Mouse (Mus musculus) frontal cortex, postnatal 14 days (tissue): ENCODE results near the gene Adcy2.
A peak's percentile ranks its signal among the peaks of the same experiment; 100 is the strongest.

ENCODE experiments used
- DNase-seq, 2 experiments: peaks; one replicate each; pipeline ENCODE4 v3.0.0; 2022; ENCODE audit warnings: low spot score in 2 of 2

The Adcy2 gene

DNA sequence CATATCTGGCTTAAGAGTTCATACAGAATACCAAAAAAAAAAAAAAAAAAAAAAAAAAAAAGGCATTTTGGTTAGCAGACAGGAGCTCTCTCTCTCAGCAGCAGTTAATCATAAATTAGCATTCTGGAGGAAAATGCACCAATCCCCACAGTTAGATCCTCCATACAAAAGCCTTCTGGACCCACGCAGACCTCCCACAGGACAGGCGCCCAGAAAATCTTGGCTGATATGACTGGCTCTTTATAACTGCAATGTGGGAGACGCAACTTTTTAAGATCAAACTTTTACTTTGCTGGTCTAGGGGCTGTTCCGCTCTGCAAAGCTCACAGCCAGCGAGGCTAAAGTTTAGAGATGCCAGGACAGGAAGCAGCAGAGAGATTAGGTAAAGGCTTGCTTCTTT, 37.8 kb downstream of the Adcy2 start:
- peak in 1 of 2 experiments; percentile 29 for DNase-seq

DNA sequence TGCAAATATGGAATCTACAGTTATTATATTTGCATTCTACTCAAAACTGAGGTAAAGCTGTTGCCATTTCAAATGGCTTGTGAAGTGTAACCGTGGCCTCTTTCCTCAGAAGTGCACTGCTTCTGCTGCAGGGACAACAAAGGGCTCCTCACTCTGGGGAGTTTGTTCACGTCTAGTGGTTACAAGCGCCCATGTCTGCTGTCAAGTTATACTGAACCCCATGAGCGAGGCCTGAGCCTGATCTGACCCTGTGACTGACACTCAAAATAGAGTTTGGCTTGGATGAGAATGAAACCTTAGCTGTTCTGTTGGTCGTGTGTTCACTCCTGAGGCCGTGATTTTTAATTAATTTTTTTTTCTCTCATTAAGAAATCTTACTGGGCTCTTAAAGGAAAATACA, 38.8 kb downstream of the Adcy2 start:
- DNase-seq = no peak

DNA sequence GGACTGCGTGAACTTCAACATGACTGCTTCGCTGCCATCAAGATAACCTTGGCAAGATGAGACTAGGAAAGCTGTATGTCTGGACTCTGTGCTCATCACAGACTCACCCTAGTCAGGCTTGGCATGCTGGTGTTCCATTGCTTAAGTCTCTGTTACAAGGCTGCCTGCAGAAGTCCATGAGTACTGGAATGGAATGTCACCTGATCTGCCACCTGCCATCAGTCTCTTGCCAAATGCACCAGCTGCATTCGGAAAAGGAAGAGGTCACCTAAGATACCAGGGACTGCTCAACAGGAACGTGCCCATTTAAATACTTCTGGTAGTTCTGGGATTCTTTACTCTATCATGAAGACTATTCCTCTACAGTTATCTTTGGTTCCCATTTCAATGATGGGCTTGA, 39.9 kb downstream of the Adcy2 start:
- DNase-seq = no peak

DNA sequence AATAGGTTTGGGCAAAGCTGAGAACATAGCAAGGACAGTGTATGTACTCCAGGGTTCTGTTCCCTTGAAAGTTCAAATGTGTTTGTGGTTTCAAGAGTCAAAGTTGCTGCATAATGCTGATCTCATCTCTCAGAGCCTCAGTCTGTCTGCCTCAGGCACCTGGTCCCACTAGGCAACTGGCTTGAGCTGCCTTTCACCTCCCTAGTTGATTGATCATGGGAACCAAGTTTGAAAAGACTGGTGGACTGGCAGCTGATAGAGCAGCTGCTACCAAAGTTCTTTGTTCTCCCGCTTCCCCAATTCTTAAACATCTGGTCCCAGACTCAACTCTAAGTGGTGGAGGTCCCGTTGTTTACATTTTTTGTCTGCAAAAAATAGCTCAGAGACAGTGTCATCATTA, 56.6 kb downstream of the Adcy2 start:
- DNase-seq = no peak

DNA sequence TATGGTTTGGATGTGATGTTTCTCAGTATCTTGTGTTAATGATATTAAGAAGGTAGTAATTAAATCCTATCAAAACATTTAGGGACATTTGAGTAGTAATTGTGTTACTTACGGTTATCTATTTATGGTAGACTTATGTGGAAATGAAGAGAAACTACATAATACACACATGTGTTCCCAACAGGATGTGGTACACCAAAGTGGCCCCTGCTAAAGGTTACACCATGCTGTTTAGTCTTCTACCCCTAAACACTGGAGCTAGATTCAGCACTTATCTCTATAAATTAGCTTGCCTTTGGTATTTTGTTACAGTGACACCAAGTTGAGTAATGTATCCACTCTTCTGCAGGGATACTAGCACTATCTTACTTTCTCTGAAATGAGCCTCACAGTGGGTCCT, 57.9 kb downstream of the Adcy2 start:
- no peak for DNase-seq

DNA sequence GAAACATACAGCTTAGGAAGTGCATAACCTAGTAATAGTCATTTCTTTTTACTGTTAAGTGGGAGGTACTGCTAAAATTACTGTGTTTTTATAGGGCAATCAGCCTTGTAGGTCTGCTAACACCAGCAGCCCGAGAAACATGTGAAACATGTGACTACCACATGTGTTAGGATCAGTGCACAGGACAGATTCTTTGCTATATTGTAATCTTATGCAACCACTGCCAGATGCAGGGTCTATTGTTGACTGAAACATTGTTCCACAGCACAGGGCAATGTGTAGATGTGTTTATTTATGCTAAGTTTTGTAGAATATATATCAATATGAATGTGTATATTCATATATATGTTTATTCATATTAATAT, 67.1 kb downstream of the Adcy2 start:
- no peak for DNase-seq

DNA sequence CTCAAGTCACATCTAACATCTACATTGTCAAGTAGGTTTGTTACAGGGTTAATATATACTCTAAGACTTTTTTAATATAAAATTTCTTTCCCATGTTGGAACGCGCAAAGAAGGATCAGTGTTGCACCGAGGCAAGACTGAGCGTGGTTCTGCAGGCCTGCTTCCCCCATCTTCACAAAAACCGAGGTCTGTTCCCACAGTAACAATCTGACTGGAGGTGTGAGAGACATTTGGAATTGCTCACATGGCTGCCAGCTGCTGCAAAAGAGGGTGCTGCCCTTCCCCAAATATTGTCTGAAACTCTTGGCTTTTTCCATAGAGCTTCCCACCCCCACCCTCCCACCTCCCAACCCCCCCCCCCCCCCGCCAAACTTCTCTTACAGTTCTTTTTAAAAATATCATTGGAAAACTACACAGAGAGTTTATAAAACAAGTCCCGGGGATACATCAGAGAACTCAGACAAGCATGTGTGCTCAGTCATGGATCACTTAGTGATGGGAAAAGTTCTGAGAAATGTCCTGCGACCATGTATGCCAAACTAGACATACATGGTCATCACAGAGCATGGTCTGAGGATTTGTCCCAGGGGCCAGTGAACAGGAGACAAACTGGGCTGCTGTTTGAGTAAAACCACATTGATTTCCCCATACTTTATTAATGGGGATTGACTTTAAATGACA, 67.6 kb downstream of the Adcy2 start:
- peak in 1 of 2 experiments; percentile 17 for DNase-seq

DNA sequence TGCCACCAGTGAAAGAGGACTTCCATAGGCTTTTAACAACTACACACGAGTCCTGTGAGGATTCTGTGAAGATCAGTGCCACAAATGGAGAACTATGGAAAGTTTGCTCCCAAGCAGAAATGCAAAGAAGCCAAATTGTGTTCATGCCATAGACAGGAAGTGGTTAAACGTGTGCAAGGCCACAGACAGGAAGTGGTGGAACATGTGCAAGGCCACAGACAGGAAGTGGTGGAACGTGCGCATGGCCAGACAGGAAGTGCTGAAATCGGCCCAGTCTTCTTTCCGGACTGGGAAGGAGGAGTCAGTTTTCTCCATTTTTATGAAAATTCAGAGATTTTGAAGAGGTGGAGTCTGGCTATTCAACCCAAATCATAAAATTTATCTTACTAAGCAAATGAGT, 70.9 kb downstream of the Adcy2 start:
- DNase-seq = no peak

DNA sequence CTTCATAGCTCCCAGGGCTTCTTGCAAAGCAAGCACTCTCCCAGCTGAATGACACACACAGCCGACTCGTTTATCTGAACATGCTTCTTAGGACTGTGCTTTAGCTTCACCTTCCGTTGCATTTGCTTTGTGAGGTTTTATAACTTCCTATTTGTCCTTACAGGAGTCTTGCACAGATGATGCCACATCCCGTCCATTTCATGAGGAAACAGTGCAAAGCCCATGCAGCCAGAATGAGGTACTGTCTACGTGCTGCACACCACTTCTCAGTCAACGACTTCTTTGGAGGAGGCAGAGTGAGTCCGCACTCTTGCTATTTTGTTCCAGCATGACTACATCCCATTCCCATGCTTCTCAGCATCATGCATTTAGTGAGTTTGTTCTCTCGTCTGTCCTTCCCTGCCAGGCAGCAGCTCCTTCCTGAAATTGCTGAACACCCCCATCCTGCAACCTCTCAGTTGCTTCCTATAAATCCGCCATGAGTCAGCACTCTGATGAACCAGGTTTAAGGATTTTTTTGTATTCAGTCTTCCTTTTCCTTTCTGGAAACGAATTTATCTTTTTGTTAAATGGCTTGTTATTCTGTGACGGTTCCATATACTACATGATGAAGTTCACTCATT, 85.6 kb downstream of the Adcy2 start:
- DNase-seq = no peak

DNA sequence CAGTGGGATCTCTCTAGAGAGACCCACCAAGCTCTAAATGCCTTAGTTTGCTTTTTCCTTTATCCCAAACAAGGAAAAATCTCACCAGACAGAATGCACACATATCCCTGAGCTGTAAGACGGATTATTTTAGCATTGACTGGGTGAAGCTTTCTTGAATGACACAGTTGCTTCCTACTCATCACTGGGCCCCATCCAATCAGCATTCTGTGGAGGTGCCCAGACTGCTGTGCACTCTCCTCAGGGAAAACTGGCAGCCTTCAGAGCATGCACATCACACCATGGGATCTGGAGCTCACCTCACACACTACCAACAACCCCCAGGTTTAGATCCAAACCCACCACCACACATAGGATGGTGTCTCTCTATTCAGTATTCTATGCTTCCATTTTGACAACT, 92.7 kb downstream of the Adcy2 start:
- no peak for DNase-seq

DNA sequence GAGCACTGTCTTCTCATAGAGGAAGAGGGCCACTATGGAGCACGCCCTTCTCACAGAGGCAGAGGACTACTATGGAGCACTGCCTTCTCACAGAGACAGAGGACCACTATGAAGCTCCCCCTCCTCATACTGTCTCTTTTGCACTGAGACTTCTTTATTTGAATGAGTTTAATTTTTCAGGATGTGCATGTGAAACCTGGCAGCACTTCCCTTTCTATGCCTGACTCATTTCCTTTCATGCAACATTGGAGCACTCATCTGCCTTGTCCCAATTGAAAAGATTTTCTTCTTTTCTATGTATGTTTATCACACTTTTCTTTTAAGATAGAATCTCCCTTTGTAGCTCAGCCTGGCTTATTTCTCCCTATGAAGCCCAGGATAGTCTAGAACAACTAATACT, 96.6 kb downstream of the Adcy2 start:
- no peak for DNase-seq

DNA sequence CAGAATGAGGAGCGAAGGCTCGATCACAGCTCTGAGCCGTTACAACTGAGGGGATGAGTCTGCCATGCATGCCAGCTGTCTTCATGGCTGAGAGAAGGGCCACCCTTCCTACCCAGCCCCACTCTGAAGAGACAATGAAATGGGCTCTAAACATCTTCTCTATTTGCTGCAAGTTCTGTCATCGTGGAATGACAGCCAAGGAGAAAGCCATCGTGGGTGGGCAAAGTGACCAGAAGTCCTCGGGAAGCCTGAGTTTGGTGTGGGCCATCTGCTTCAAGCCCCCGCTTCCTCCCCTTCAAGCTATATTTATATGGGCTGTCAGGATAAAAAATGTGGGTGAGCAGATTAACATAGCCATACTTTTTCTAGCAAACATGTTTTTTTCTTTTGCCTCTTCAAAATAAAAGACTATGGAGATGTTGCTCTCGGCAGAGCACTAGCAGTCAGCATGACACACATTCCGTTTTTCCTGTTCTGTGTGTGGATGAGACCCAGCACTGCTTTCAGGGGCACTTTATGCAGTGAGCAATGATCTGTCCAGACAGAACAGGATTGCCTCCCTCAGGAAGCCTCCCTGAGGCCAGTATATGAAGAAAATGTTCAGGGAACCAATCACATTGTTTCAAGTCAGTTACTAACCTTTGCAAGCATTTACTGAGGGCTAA, 109.3 kb downstream of the Adcy2 start:
- DNase-seq = peak; percentile 43 to 56

DNA sequence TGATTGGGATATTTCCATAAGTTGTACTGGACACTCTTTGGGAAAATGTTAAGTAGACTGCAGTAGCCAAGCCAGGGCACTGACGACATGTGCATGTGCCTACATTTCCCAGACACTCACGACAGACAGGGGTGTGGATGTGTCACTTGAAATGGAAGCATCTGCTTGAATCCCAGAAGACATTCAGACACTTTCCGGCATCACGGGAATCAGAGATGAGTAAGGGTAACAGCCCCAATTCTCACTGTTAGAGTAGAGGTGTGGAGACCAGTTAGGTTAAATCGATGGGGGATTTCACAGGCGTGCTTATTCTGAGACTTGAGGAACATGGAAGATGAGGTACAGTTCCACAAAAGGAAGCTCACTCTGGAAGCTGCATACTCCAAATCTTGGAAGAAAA, 130.6 kb downstream of the Adcy2 start:
- no peak for DNase-seq

DNA sequence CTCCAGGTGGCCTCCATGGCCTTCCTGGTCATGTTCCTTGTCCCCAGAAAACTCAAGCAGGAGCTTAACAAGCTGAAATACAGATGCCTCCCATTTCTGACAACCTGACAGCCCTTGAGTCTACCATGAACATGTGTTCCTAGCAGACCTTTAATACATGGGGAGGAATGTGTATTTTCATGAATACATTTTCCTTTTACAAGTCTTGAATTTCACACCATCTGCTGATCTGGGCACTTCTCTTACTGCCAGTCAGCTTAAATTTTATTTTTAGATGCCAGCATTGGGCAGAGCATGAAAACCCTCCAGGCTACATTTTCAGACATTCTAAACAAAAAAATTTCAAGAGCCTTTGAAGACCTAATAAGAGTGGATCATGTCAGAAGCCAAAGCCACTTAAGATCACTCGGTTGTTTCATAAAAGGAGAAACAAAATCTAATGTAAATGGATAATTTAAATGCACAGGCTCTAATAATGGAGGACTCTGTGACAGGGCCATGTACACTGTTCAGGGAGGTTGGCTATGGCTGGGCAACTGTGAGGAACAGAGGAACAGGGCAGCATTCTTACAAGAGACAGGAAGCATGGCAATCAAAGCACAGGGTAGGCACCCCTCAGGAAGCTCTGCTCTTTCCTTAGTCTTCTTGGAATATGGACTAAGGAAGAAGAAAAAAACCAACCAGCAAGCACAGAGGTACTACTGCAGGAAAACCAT, 131.2 kb downstream of the Adcy2 start:
- DNase-seq = no peak

DNA sequence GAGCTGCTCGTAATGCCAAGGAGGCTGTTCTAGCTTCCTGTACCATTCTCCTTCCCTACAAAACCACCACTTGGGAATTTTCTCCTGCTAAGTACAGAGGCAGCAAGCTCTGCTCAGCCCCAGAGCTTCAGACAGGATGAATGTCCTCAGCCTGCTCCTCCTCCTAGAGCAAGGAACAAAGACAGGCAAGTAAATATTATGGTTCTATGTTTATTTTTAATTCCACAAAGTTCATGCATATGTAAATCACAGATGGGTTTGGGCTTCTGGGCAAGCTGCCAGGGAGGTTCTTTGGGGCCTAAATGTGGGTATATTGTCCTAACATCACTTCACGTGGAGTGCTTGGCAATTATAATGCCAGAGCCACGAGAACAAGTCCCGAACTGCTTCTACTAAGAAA, 139.3 kb downstream of the Adcy2 start:
- DNase-seq = no peak

DNA sequence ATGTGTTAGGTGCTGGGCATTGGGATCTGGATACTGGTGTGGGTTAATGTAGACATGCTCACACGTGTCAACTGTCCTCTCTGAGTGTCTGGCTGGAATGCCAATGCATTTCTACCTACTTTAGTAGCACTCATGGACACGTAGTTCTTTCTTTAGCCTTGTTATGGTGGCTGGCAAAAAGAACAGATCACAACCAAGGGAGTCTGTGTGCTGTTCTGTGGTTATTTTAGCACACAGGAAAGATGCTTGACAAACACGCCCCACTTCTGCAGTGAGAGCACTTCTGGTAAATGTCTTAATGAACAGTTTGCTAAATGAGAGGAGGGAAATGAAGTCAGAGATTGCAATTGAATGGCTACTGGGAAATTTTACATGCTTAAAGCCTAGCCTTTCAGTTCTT, 151.1 kb downstream of the Adcy2 start:
- no peak for DNase-seq

DNA sequence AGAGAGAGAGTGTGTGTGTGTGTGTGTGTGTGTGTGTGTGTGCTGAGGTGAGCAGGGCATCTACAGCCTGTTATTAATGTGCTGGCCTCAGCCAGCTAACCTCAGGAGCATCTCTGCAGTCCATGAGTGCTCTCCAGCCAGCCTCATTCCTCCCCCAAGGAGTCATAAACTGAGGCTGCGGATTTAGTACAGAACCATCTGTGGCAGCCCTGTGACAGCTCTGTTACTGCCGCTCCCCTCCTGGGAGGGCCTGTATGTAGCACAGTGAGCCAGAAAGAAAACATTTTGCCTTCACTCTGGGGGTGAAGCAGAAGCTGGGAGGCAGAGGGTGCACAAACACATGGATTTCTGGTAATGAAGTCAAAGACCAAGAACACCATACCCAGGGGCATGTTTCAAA, 159.8 kb downstream of the Adcy2 start:
- DNase-seq = no peak

DNA sequence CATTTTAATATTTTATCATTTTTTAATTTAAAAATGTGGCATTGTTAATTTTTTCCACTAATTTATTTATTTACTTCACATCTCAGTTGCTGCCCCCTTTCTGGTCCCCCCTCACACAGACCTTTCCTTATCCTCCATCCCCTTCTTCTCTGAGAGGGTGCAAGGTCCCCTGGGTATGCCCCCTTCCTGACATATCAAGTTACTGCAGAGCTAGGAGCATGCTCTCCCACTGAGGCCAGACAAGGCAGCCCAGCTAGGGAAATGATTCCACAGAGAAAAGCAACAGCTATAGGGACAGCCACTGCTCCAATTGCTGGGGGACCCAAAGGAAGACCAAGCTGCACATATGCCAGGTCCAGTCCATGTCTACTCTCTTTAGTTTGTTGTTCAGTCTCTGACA, 163.2 kb downstream of the Adcy2 start:
- no peak for DNase-seq

DNA sequence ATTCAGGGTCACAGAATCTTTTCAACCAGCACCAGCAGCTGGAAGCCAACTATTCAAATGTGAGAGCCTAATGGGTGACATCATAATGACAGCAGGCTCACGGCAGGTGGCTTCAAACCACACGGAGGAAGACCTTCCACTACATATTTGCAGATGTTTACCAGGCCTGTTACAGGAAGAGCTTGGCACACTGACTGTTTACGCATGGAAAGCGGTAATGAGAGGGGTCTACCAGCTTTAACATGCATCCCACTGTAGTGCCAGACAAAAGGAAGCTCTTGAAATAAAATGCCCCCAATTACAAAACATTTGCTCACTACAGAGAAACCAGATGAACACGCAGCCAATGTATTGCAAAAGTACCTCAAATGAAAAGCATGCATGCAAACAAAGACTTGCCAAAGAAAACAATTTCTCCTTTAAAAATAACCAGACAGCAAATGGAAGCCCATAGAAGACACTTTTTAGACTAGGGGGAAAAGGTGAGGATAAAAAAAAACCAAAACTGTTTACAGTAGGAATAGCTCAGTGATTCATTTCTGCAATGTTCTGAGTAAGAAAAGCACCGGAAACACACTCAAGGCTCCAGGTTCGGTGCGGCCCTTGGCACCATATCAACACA, 163.8 kb downstream of the Adcy2 start:
- DNase-seq = no peak

DNA sequence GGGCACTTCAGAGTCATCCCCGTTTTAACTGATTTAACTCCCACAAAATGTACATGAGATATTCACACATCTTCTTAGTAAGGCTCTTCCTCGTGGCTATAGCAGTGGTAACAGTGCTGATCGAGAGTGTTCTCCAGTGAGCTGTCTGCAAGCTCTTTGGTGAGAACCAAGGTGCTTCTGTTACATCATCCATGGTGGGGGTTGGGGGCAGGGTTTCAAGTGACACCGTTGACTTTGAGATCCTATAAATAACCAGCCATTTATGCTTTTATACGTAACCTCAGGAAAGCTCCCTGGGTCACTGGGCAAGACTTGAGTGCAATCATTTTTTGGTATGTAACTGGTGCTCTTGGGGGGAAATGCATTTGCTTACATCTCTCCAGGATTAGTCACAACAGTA, 167.2 kb downstream of the Adcy2 start:
- DNase-seq = no peak

DNA sequence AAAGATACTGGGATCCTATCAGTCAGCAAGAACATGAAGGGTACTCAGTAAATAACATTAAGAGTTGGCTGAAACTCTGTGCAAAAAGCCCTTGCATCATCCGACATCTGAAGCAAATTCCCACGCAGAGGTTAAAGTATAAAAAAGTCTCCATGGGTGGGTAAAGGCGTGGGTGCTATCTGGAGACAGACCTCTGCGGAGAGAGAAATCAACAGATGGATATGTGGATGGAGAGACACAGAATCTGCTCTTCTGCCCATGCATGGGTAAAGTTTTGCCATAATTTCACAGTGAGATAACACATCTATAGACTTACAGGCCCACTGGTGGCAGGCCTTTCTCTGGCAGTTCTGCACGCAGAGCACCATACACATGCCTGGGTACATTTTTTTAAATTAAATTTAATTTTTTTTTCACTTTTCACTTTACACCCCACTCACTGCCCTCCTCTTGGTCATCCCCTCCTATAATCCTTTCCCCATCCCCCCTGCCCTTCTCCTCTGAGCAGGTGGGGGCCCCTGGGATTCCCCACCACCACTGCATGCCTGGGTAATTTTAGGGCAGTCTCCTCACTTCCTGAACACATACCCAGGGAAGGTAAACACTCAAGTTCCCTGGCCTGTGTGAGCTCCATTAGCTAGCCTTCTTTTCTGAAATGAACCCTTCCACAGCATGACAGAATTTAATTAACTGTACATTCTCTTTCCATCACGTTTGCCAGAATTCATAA, 169.1 kb downstream of the Adcy2 start:
- no peak for DNase-seq

DNA sequence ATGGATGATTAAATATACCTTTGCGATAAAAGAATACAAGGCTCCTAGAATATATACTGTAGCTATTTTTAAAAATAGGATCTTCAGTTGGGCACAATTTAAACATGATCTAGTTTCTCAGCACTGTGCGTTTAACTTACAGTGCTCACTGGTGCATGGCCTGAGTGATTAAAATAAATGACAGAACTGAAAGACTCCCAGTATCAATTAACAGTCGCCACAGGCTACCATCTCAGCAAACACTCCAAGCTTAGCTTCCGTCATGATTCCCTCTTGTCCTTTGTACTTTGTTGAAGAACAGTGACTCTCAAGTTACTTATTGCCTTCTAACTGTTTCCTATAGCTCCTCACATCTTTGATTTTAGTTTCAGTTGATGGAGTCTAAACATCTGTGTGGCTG, 170.9 kb downstream of the Adcy2 start:
- no peak for DNase-seq
